Mouse (Mus musculus) heart, postnatal 0 days (tissue): Measurements from ENCODE around the gene Sqstm1.

Experiments
- CTCF ChIP-seq: IDR thresholded peaks from 2 replicates; pipeline ENCODE4 v1.5.1; 2016; ENCODE audit warnings: antibody characterized with exemption, control low read depth, low read depth
- EP300 ChIP-seq: IDR thresholded peaks from 2 replicates; pipeline ENCODE4 v1.6.1; 2016; ENCODE audit warnings: antibody characterized with exemption, low read depth

DNA sequence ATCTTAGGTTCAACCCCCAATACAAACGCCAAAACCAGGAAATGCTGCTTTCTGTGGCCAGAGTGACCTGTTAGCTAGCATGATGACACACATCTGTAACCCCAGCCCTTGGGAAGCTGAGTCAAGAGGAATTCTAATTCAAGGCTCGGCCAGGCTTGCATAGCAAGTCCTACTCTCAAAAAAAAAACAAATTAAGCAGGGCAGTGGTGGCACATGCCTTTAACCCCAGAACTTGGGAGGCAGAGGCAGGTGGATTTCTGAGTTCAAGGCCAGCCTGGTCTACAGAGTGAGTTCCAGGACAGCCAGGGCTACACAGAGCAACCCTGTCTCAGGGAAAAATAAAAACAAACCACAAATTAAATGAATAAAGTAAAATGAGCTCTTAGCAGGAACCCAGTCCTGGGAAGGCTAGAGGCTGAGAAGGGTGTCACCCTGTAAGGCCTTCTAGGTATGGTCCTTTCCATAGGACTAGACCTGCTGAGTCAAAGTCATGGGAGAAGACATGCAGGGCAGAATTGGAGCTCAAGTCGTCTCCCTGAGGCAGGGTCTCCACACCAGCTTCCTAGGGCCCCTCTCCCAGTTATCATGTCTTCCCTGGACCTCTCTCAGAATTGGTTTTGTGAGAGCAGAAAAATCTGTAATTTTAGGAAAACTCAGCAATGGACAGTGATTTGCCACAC lies 1.6 kb upstream of the Sqstm1 start:
- no peak for TF ChIP-seq CTCF
- TF ChIP-seq EP300 = no peak
